Mouse (Mus musculus): ENCODE data around the gene Src.

Gene Src

GRCm38 (mm10) chr2:157412497-157412896 is 5.7 kb upstream of the Src start:
- no peak for DNase-seq (ENCODE audit: low spot score in 2 of 2)

GRCm38 (mm10) chr2:157417229-157417628 is 1.0 kb upstream of the Src start:
- DNase-seq (ENCODE audit: low spot score in 2 of 2), result no peak

- no peak for DNase-seq (ENCODE audit: low spot score in 2 of 2)
Measured at GRCm38 (mm10) chr2:157418609-157419071, 396 bp downstream of the Src start.

GRCm38 (mm10) chr2:157419506-157419905 is 1.3 kb downstream of the Src start:
- DNase-seq (ENCODE audit: low spot score in 2 of 2), result no peak

GRCm38 (mm10) chr2:157420404-157420803 is 2.2 kb downstream of the Src start:
- DNase-seq (ENCODE audit: low spot score in 2 of 2), result no peak

- no peak for DNase-seq (ENCODE audit: low spot score in 2 of 2)
Measured at GRCm38 (mm10) chr2:157422062-157422655, 3.9 kb downstream of the Src start.

- DNase-seq (ENCODE audit: low spot score in 2 of 2), result no peak
Measured at GRCm38 (mm10) chr2:157422854-157423705, 4.8 kb downstream of the Src start.

GRCm38 (mm10) chr2:157423706-157424125 is 5.5 kb downstream of the Src start:
- no peak for DNase-seq (ENCODE audit: low spot score in 2 of 2)

GRCm38 (mm10) chr2:157424126-157424903 is 6.1 kb downstream of the Src start:
- no peak for DNase-seq (ENCODE audit: low spot score in 2 of 2)

GRCm38 (mm10) chr2:157424904-157425642 is 6.8 kb downstream of the Src start:
- no peak for DNase-seq (ENCODE audit: low spot score in 2 of 2)

GRCm38 (mm10) chr2:157425643-157425988 is 7.4 kb downstream of the Src start:
- DNase-seq (ENCODE audit: low spot score in 2 of 2), result no peak

- DNase-seq (ENCODE audit: low spot score in 2 of 2), result no peak
Measured at GRCm38 (mm10) chr2:157426171-157426570, 7.9 kb downstream of the Src start.

GRCm38 (mm10) chr2:157427164-157427563 is 8.9 kb downstream of the Src start:
- no peak for DNase-seq (ENCODE audit: low spot score in 2 of 2)

GRCm38 (mm10) chr2:157428351-157429139 is 10.3 kb downstream of the Src start:
- no peak for DNase-seq (ENCODE audit: low spot score in 2 of 2)

- no peak for DNase-seq (ENCODE audit: low spot score in 2 of 2)
Measured at GRCm38 (mm10) chr2:157429735-157430134, 11.5 kb downstream of the Src start.

- DNase-seq (ENCODE audit: low spot score in 2 of 2), result no peak
Measured at GRCm38 (mm10) chr2:157430667-157431429, 12.6 kb downstream of the Src start.

- no peak for DNase-seq (ENCODE audit: low spot score in 2 of 2)
Measured at GRCm38 (mm10) chr2:157431912-157432311, 13.7 kb downstream of the Src start.

GRCm38 (mm10) chr2:157432476-157432875 is 14.2 kb downstream of the Src start:
- DNase-seq (ENCODE audit: low spot score in 2 of 2), result peak in 1 of 2 experiments; percentile 68

GRCm38 (mm10) chr2:157434041-157434440 is 15.8 kb downstream of the Src start:
- DNase-seq (ENCODE audit: low spot score in 2 of 2), result no peak

- DNase-seq (ENCODE audit: low spot score in 2 of 2), result no peak
Measured at GRCm38 (mm10) chr2:157434497-157434896, 16.3 kb downstream of the Src start.

Data from frontal cortex, postnatal 14 days (tissue).